Mouse (Mus musculus) liver, embryonic 16.5 days (tissue): ENCODE measurements around the gene Met. TPM values are rescaled to one million over a fixed set of nuclear protein-coding genes. Genes with fewer than 3 reads are reported as not detected.

Source experiments
- ATAC-seq: fragments of 200-750 bp; cut with Nextera tagmentation; 2 replicates; pipeline ENCODE4 v1.8.0; 2017; ENCODE audit warnings: low read depth, mild to moderate bottlenecking, moderate number of reproducible peaks, moderate library complexity
- H3K27ac ChIP-seq: fragments of 300-500 bp; sonication (generic); 2 replicates; pipeline ENCODE4 v1.5.1; 2014; ENCODE audit warnings: mild to moderate bottlenecking, low read length
- H3K27me3 ChIP-seq: fragments of 300-500 bp; sonication (generic); 2 replicates; pipeline ENCODE4 v1.6.1; 2014; ENCODE audit warnings: low read depth, low read length, mixed read lengths; ENCODE audit not compliant: control insufficient read depth, insufficient read depth
- H3K36me3 ChIP-seq: fragments of 300-500 bp; sonication (generic); 2 replicates; pipeline ENCODE4 v1.6.1; 2014; ENCODE audit warnings: mild to moderate bottlenecking; ENCODE audit not compliant: control insufficient read depth, insufficient read depth
- H3K4me1 ChIP-seq: fragments of 300-500 bp; sonication (generic); 2 replicates; pipeline ENCODE4 v1.6.1; 2014; ENCODE audit warnings: low read depth, low read length, mixed read lengths; ENCODE audit not compliant: control insufficient read depth
- H3K4me2 ChIP-seq: fragments of 300-500 bp; sonication (generic); 2 replicates; pipeline ENCODE4 v1.6.1; 2014; ENCODE audit warnings: low read depth, low read length, mixed read lengths
- H3K4me3 ChIP-seq: fragments of 300-500 bp; sonication (generic); 2 replicates; pipeline ENCODE4 v1.5.1; 2014; ENCODE audit warnings: low read depth, mild to moderate bottlenecking, low read length
- H3K9ac ChIP-seq: fragments of 300-500 bp; sonication (generic); 2 replicates; pipeline ENCODE4 v1.6.1; 2014; ENCODE audit warnings: low read depth, low read length
- H3K9me3 ChIP-seq: fragments of 300-500 bp; sonication (generic); replicated peaks from 2 replicates; pipeline ENCODE4 v1.6.1; 2016; ENCODE audit warnings: low read length; ENCODE audit not compliant: control insufficient read depth
- WGBS: fragments of 180-500 bp; shearing (Covaris S2); extraction: QIAGEN DNeasy Blood & Tissue Kit; methylation state at CpG from one replicate; pipeline ENCODE4 v1.1.7; 2014; ENCODE audit not compliant: insufficient replicate concordance; 5-methylcytosine and 5-hydroxymethylcytosine counted together
- polyA plus RNA-seq: library from polyadenylated mRNA; unstranded; fragments of >200 nt; fragmentation: Nextera tagmentation; extraction: Ambion mirVana; gene quantifications from 2 replicates; pipeline ENCODE4 v1.2.1, GENCODE M21; 2015

Met gene
- 6.1 and 6.9 TPM in 2 replicates for polyA plus RNA-seq

- Histone ChIP-seq H3K4me3 (peak within 1 kb of the TSS; percentile 62), H3K4me1 (no peaks in the 10 kb centered on the region), H3K27ac (peak within 1 kb of the TSS; percentile 64), H3K9me3 (no peaks in the 10 kb centered on the region), H3K4me2 (peak within 1 kb of the TSS; percentile 59), H3K27me3 (peaks cover 13% of the 10 kb centered on the region), H3K36me3 (no peaks in the 10 kb centered on the region), H3K9ac (peak within 1 kb of the TSS; percentile 59)
- ATAC-seq: peak; percentile 84
- WGBS: under 1% methylated on average over 70 of the region's 78 CpGs
These were observed at the start of gene Met for GRCm38 (mm10) chr6:17463434-17464280. Gene Met, plus strand, starts transcription at chr6:17463800.

GRCm38 (mm10) chr6:17418226-17418625, 45.4 kb upstream of the Met start:
- no peak overlapping the region for H3K4me2 ChIP-seq
- ATAC-seq: no peak
- no peak overlapping the region for H3K4me3 ChIP-seq
- no peak overlapping the region for H3K27ac ChIP-seq
- WGBS: 57% methylated on average over 7 of the region's 7 CpGs
- H3K9ac ChIP-seq: no peak overlapping the region
- H3K36me3 ChIP-seq: no peaks in the 10 kb centered on the region
- H3K27me3 ChIP-seq: no peaks in the 10 kb centered on the region
- no peaks in the 10 kb centered on the region for H3K4me1 ChIP-seq
- H3K9me3 ChIP-seq: no peaks in the 10 kb centered on the region

DNA sequence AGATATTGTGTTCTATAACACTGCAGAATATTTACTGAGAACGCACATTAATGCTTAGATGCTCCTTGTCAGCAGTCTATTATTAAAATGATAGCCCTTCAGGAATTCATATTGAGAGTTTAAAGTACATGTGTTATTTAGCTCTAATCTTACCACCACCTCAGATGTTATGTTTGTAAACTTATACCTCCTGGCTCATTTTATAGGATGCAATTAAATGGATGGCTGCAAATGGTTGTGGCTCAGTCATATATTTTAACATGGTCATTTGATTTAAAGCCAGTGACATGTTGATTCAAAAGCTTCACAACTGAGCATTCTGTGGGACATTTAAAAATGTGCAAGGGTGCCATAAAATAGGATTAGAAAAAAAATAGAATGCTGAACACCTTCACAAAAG, 41.2 kb upstream of the Met start:
- ATAC-seq: no peak

DNA sequence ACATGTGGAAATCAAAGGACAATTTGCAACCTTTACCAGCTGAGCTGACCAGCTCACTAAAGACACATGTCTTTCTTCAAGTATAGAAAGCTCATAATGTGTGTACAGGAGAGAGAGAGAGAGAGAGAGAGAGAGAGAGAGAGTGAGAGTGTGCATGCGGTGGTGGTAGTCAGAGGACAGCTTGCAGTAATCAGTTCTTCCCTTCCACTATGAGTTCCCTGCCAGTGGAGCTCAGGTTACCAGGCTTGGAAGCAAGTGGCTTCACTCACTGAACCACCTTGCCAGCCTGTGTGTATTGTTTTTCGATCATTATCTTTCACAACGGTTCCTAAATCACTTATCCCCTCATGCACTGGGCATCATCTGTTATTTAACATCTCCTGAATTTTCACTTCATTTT, 34.6 kb upstream of the Met start:
- H3K9me3 ChIP-seq: no peaks in the 10 kb centered on the region
- H3K27me3 ChIP-seq: no peaks in the 10 kb centered on the region
- no peak overlapping the region for H3K4me3 ChIP-seq
- no peaks in the 10 kb centered on the region for H3K4me1 ChIP-seq
- 50% methylated on average over 3 of the region's 3 CpGs for WGBS
- no peak overlapping the region for H3K4me2 ChIP-seq
- ATAC-seq: no peak
- no peaks in the 10 kb centered on the region for H3K36me3 ChIP-seq
- no peak overlapping the region for H3K27ac ChIP-seq
- H3K9ac ChIP-seq: no peak overlapping the region

More for the DNA sequence above, 41.2 kb upstream of the Met start:
- Histone ChIP-seq H3K9me3 (no peaks in the 10 kb centered on the region), H3K27me3 (no peaks in the 10 kb centered on the region), H3K4me2 (no peak overlapping the region), H3K9ac (no peak overlapping the region), H3K27ac (no peak overlapping the region), H3K4me3 (no peak overlapping the region), H3K36me3 (no peaks in the 10 kb centered on the region), H3K4me1 (no peaks in the 10 kb centered on the region)
- WGBS: 81% methylated on average over 1 of the region's 1 CpGs

GRCm38 (mm10) chr6:17429611-17430010, 34.0 kb upstream of the Met start:
- no peaks in the 10 kb centered on the region for H3K27me3 ChIP-seq
- no peak overlapping the region for H3K9ac ChIP-seq
- no peak overlapping the region for H3K27ac ChIP-seq
- no peak for ATAC-seq
- no peak overlapping the region for H3K4me2 ChIP-seq
- no peak overlapping the region for H3K4me3 ChIP-seq
- no peaks in the 10 kb centered on the region for H3K36me3 ChIP-seq
- WGBS: 52% methylated on average over 3 of the region's 3 CpGs
- H3K4me1 ChIP-seq: no peaks in the 10 kb centered on the region
- H3K9me3 ChIP-seq: no peaks in the 10 kb centered on the region

GRCm38 (mm10) chr6:17443311-17443710, 20.3 kb upstream of the Met start:
- Histone ChIP-seq H3K9me3 (no peaks in the 10 kb centered on the region), H3K36me3 (no peaks in the 10 kb centered on the region), H3K27me3 (no peaks in the 10 kb centered on the region), H3K27ac (no peak overlapping the region), H3K4me1 (no peaks in the 10 kb centered on the region), H3K9ac (no peak overlapping the region), H3K4me3 (no peak overlapping the region), H3K4me2 (no peak overlapping the region)
- ATAC-seq: no peak
- WGBS: 57% methylated on average over 4 of the region's 4 CpGs

GRCm38 (mm10) chr6:17451305-17451704, 12.3 kb upstream of the Met start:
- Histone ChIP-seq H3K4me1 (no peaks in the 10 kb centered on the region), H3K27me3 (no peaks in the 10 kb centered on the region), H3K9ac (no peak overlapping the region), H3K36me3 (no peaks in the 10 kb centered on the region), H3K4me2 (no peak overlapping the region), H3K9me3 (no peaks in the 10 kb centered on the region), H3K27ac (no peak overlapping the region), H3K4me3 (no peak overlapping the region)
- no peak for ATAC-seq
- 36% methylated on average over 5 of the region's 5 CpGs for WGBS

DNA sequence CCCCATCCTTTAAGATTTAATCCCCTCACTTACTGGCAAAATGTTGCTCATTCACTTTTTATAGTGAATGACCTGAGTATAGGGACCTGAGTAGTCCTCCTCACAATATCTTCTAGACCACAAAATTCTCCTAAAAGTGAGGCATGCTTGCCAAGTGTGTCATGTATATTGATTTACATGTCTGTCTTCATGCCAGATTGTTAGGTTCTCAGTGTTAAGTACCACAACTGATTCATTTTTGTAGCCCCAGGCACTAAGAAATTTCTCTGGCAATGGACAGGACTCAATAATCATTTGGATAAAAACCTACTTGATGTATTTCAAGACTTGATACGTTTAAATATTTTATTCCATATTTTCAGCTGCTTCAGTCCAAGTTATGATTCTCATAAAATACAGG, 8.5 kb upstream of the Met start:
- Histone ChIP-seq H3K9ac (no peak overlapping the region), H3K4me2 (no peak overlapping the region), H3K4me3 (no peak overlapping the region), H3K4me1 (no peaks in the 10 kb centered on the region), H3K9me3 (no peaks in the 10 kb centered on the region), H3K36me3 (no peaks in the 10 kb centered on the region), H3K27ac (no peak overlapping the region), H3K27me3 (no peaks in the 10 kb centered on the region)
- WGBS: 50% methylated on average over 1 of the region's 1 CpGs
- no peak for ATAC-seq

DNA sequence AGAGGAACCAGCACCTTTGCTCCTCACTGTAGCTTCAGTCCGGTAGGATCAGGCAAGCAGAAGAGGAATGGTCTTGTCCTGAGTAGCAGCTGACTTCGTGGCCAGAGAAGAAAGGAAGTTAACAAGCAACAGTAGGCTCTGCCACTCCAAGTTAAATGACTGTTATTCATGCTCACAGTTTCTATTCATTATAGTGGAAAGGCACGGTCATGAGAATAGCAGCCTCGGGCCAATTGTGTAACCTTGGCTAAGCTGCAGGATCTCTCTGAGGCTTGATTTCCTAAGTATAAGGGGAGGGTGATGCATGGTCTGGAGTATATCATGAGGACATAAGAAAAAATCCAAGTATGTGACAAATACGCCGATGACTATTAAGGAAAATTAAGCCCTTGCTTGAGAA, 4.0 kb upstream of the Met start:
- 48% methylated on average over 6 of the region's 6 CpGs for WGBS
- Histone ChIP-seq H3K9me3 (no peaks in the 10 kb centered on the region), H3K36me3 (no peaks in the 10 kb centered on the region)

More for the DNA sequence above, 4.0 kb upstream of the Met start:
- Histone ChIP-seq H3K27me3 (peaks cover 10% of the 10 kb centered on the region), H3K4me2 (no peak overlapping the region), H3K4me1 (no peaks in the 10 kb centered on the region), H3K27ac (no peak overlapping the region), H3K4me3 (no peak overlapping the region), H3K9ac (no peak overlapping the region)
- no peak for ATAC-seq
